Mouse (Mus musculus) c-Kit-positive CD71-positive TER-119-positive erythroid progenitor cells, embryonic 14.5 days (primary cell): Measurements from ENCODE around the gene 4930469K13Rik.

ENCODE experiments used
- DNase-seq: peaks from one replicate; pipeline ENCODE4 v3.0.0-alpha.2; 2013; ENCODE audit warnings: low spot score

Gene 4930469K13Rik

GRCm38 (mm10) chr11:33938561-33939274 lies 159.6 kb downstream of the 4930469K13Rik start:
- DNase-seq: no peak

GRCm38 (mm10) chr11:33937641-33938040 lies 160.7 kb downstream of the 4930469K13Rik start:
- no peak for DNase-seq

- DNase-seq: no peak
These were observed 164.1 kb downstream of the 4930469K13Rik start for GRCm38 (mm10) chr11:33934286-33934685.

GRCm38 (mm10) chr11:33932386-33933111 lies 165.8 kb downstream of the 4930469K13Rik start:
- DNase-seq: no peak

GRCm38 (mm10) chr11:33931836-33932385 lies 166.4 kb downstream of the 4930469K13Rik start:
- DNase-seq: no peak

GRCm38 (mm10) chr11:33929412-33929811 lies 168.9 kb downstream of the 4930469K13Rik start:
- no peak for DNase-seq

- DNase-seq: no peak
These were observed 169.7 kb downstream of the 4930469K13Rik start for GRCm38 (mm10) chr11:33928658-33929057.

GRCm38 (mm10) chr11:33927836-33928235 lies 170.5 kb downstream of the 4930469K13Rik start:
- DNase-seq: no peak

GRCm38 (mm10) chr11:33927321-33927720 lies 171.0 kb downstream of the 4930469K13Rik start:
- no peak for DNase-seq

- no peak for DNase-seq
These were observed 171.8 kb downstream of the 4930469K13Rik start for GRCm38 (mm10) chr11:33926551-33926950.

- no peak for DNase-seq
These were observed 172.6 kb downstream of the 4930469K13Rik start for GRCm38 (mm10) chr11:33925778-33926177.
